Mouse (Mus musculus) gastrocnemius, adult 8-10 months (tissue): ENCODE measurements around the gene Bmp6. TPM values are rescaled to one million over a fixed set of nuclear protein-coding genes. Genes with fewer than 3 reads are reported as not detected.

Experiments
- DNase-seq, 2 experiments: peaks; one replicate each; pipeline ENCODE4 v3.0.0; 2022; ENCODE audit warnings: low spot score in 2 of 2
- total RNA-seq, 4 experiments: library from RNA; stranded (reverse); gene quantifications; 2 replicates each; pipeline ENCODE4 v1.2.4; 2022

Bmp6 gene
- total RNA-seq, 4 experiments from 2014 or later = 5.0 to 11.7 (median 9.3) TPM

DNA sequence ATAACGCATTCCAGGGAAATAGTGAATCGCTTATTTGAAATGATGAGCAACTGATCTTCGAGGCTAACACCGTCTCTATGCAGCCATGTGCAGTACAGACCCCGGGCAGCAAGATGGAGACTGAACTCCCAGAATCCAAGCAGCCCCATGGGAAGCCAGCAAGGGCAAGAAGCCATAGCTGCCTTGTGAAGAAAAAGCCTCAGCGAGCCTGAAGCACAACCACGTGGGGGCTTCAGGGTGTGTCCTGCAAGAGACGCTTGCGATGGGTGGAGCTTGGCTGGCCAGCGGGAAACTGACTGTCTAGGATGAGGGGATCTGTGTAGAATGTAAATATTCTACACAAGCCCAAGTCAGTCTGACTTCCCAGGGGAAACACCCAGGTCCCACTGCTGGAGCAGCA is 167.1 kb downstream of the Bmp6 start:
- DNase-seq = no peak

- DNase-seq = no peak
These were observed 169.0 kb downstream of the Bmp6 start for GRCm38 (mm10) chr13:38513921-38514320.

GRCm38 (mm10) chr13:38515431-38515830 is 170.5 kb downstream of the Bmp6 start:
- DNase-seq = no peak

- no peak for DNase-seq
These were observed 170.9 kb downstream of the Bmp6 start for GRCm38 (mm10) chr13:38515845-38516244.

DNA sequence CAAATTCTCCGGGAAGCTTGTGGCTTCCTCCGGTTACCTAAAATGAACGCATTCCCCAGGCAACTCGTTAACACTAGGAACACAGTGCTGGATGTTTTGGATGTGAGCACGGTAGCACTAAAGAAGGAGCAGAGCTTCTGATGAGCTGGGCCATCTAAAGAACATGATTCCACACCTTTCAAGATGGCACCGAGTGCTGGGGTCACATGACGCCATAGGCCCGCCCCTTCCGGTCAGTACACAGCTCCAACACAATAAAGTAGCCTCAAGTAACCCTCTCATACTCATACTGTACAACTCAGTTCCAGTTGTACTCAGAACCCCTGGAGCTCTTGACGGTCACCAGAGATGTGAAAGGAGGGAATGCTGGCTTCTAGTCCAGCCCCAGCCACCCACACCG is 171.7 kb downstream of the Bmp6 start:
- no peak for DNase-seq

- DNase-seq = no peak
These were observed 175.4 kb downstream of the Bmp6 start for GRCm38 (mm10) chr13:38520299-38520698.

- no peak for DNase-seq
These were observed 177.2 kb downstream of the Bmp6 start for GRCm38 (mm10) chr13:38522056-38522654.

DNA sequence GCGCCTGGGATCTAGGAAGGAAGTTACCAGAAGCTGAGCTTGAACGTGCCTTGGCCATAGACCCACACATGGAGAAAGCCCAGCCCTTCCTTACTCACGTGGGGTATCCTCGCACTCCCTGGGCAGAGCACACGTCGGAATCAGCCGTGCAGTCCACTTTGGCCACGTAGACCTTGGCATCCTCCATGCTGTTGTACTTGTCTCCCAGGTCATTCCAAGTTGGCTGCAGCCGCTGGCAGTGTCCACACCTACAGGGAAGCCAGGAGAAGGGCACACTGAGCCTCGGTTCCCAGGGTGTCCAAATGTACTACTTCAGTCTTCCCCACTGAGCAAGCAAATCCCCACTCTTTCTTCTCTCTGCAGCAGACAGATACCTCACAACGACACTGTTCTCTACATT is 178.3 kb downstream of the Bmp6 start:
- DNase-seq = peak in 1 of 2 experiments; percentile 20

- no peak for DNase-seq
These were observed 180.4 kb downstream of the Bmp6 start for GRCm38 (mm10) chr13:38525261-38525660.

DNA sequence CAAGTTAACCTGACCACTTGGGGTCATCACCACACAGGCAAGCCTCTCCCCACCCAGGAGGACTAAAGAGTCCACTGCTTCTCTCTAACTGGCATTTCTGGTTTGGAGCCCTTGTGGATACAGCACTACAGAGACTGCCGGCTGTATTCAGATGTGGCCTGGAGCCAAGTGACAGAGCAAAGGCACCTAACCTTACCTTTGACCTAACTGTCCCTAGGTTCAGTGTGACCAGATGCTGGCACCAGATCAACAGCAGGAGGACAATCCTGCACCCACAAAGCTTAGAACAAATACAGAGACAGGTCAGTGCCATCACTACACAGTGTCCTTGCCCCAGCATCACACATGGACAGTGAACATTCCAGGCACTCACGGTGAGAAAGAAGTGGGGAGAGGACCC is 181.2 kb downstream of the Bmp6 start:
- no peak for DNase-seq

DNA sequence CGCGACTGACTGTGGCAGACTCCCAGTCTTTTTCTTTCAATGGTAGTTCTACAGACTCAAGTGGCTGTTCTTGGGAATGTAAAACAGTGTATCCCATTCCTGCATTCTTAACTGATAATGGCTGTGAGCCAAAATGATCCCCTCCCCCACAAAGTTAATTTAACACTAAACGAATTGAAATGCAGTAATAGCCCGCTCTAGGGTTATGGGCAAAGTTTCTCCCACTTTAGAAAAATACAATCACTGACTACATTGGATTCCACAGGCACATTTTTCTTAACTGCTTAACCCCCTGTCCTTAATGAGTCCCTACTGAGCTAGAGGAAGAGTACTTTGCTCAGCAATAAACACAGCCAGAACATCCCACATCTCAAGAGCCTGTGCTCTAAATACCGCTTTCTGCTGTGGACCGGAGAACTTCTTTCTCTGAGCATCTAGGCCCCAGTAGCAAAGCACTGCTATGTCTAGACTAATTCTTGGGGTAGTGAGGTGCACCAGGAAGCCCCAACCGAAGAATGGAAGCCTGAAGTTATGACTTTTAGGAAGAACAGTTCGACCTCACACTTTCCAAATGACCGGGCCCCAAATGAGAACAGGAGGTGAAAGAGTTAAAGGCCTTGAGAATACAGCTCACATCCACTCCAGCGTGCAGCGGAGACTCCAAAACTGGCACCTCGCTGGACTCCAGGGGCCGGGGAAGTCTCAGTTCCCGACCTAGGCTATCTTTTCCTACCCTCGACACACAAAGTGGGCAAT is 182.3 kb downstream of the Bmp6 start:
- no peak for DNase-seq

DNA sequence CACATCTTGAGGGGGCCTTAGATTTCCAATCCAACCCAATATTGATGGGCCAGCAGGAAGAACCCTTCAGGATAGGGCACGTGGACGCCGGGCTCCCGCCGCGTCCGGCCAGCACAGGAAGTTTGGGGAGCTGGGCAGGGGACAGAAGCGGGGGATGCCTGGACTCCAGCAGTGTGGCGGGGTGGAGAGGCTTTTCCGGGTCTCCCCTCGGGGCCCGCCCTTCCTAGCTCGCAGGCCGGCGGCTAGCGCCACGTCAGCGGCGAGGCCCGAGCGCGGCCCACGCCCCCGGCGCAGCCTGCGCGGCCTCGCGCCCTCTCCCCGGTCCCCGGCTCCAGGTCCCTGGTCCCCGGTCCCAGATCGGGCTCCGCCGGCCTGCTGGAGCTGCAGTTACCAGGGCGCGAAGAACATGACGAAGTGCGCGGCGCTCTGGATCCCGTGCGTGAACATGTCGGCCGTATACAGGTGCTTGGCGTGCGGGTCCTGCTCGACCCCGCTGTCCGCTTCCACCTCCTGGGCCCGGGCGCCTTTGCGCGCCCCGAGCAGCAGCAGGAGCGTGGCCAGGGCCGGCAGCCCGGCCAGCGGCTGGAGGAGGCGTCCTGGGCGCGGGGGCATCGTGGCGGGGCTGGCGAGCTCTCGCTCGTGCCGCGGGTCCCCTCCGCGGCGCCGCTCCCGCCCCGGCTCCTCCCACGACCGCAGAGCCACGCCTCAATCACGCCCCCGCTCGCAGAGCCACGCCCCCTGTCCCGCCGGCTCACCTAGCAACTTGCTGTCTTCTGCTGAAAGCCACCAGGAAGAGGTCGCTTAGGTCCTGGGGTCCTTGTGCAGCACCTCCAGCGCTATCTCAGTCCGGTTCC is 183.1 kb downstream of the Bmp6 start:
- DNase-seq = peak; percentile 77 to 79

DNA sequence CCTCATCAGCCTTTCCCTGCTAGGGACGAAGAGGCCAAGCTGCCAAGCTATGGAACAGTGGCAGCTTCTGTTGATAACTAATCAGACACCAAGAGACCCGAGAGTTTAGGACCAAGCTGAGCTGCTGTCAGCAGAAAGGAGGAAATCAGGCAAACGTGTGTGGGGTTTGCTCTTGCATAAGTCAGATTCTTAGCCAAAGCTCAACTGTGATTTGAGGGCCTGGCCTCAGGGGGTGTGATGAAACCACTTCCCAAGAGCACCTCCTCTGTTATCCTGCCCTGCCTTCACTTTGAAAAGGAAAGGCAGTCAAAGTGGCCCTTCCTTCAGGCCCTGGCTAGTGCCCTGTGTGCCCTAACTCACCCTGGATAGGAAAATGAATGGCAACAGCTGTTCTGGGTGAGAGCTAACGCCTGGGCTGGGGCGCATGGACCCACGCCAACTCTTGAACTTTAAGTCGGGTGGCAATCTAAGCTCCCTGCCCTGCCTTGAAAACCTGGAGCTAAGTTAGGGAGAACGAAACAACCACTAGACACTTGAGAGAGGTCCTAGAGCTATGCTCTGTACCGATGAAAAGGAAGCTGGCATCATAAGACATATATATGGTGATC is 183.9 kb downstream of the Bmp6 start, which contains the start of gene Txndc5:
Gene Txndc5 (minus strand): TSS at position 138 of the 608 bp plus-strand sequence.
- DNase-seq = peak; percentile 23 to 56

DNA sequence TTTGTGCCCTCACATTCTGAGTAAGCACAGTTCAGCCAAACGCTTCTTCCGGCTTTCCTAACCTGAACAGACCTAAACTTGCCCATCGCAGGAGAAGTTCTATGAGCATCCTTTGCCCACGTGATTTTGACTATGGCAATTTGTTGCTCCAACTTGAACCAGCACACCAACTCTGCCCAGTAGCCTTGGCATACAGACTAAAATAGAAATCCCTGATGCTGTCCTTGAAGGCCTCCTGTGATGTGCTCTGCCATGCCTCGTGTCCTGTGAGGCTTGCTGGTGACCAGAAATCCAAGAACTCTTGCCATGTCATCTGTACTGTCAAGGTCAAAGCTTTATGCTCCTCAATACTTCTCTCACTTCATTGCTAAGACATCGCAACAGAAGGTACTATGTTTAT is 184.7 kb downstream of the Bmp6 start:
- DNase-seq = no peak

- DNase-seq = no peak
These were observed 186.6 kb downstream of the Bmp6 start for GRCm38 (mm10) chr13:38531498-38531897.

DNA sequence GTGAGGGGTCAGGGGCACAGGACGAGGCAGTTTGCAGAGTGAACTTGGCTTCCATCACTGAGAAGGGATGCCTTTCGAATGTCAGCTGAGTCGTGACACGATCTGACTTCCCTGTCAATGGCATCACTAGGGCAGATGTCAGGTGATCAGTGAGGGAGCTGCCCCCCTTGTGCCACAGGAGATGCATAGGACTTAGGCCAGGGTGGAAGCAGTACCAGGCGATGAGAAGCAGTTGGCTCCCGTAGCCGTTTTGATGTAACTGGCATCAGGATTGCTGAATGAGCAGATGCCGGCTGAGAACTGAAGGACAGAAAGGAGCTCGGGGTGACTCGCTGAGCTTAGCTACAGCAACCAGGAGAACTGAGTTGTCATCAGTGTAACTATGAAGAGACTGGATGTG is 188.6 kb downstream of the Bmp6 start:
- DNase-seq = peak; percentile 40 to 69

GRCm38 (mm10) chr13:38534016-38534415 is 189.1 kb downstream of the Bmp6 start:
- DNase-seq = no peak

GRCm38 (mm10) chr13:38534731-38535130 is 189.8 kb downstream of the Bmp6 start:
- DNase-seq = no peak

- no peak for DNase-seq
These were observed 192.6 kb downstream of the Bmp6 start for GRCm38 (mm10) chr13:38537521-38537920.

DNA sequence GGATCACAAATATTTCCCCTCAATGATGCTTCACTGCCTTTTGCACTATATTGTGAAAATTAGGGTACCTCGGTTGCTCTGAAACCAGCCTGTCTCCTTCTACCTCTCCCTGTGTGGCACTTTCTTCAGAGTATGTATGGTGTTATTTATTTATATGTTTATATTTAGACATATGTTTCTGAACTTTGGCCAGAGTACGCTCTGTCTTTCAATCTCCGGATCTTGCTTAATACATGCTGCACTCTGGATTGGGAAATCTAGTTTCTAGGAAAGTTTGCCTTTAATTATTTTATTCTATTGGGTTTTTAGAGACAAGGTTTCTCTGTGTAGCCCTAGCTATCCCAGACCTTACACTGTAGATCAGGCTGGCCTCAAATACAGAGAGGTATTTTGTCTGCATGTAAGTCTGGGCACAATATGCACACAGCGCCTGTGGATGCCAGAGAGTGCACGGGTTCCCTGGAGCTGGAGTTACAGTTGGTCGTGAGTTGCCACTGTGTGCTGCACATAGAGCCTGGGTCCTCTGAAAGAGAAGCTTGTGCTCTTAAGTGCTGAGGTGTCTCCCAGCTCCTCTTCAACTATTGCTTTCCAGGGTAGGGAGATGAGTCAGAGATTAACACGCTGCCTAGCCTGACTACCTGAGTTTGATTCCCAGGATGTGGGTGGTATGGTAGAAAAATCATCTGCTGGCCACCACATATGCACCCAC is 194.4 kb downstream of the Bmp6 start:
- DNase-seq = no peak
